Comparison of ENCODE assay signal across 10 mouse cellular contexts in genomic region chr11:96790681-96791080, GRCm38 (mm10). TPM values are rescaled to one million over a fixed set of nuclear protein-coding genes. Genes with fewer than 3 reads are reported as not detected.
DNase-seq lines count a peak whose midpoint lies in the region; ATAC-seq and TF ChIP-seq lines count a peak whose summit lies in the region.
"Had no signal": no experiment of that assay in that cellular context is flagged by ENCODE, and none has a peak within 500 bp of the region (broad histone marks: within the 10 kb centered on the region; RNA-seq: fewer than 3 reads in every experiment).

No protein-coding gene starts in this region.

- TF ChIP-seq CTCF in G1E (IDR thresholded peaks at IDR 0.05; ENCODE audit: low read depth, low read length) = no peak
- TF ChIP-seq CTCF in liver, postnatal 0 days (IDR thresholded peaks at IDR 0.05; ENCODE audit: low read depth) = no peak

- H3K4me2 ChIP-seq in heart, embryonic 12.5 days = peak overlapping the region; percentile 89
- H3K4me2 ChIP-seq in liver, postnatal 0 days (ENCODE audit: low read depth, low read length) = peak overlapping the region; percentile 83

- peaks cover 7% of the 10 kb centered on the region for H3K36me3 ChIP-seq in heart, embryonic 12.5 days
- peaks cover 24% of the 10 kb centered on the region for H3K36me3 ChIP-seq in G1E (replicated peaks)
- H3K36me3 ChIP-seq in hindbrain, embryonic 10.5 days = peaks cover 36% of the 10 kb centered on the region
- no peaks in the 10 kb centered on the region; the same call in 1 of the 2 replicates for H3K36me3 ChIP-seq in liver, postnatal 0 days (replicated peaks; ENCODE audit: insufficient read depth, low read length)

- 0 out of 2 replicates have a peak overlapping the region, but pooled peaks have one; percentile 47 for H3K9ac ChIP-seq in heart, embryonic 12.5 days
- H3K9ac ChIP-seq in liver, postnatal 0 days (replicated peaks) = no peak overlapping the region; the same call in 1 of the 2 replicates

- WGBS in heart, embryonic 12.5 days = 13% methylated on average over 1 of the region's 1 CpGs
- WGBS in hindbrain, embryonic 10.5 days = 10% methylated on average over 1 of the region's 1 CpGs
- WGBS in liver, postnatal 0 days (ENCODE audit: insufficient replicate concordance) = 26% methylated on average over 1 of the region's 1 CpGs

- peaks cover 22% of the 10 kb centered on the region for H3K4me1 ChIP-seq in heart, embryonic 12.5 days (replicated peaks)
- H3K4me1 ChIP-seq in G1E (ENCODE audit: insufficient read depth, low read depth, low read length) = peaks cover 29% of the 10 kb centered on the region
- peaks cover 38% of the 10 kb centered on the region for H3K4me1 ChIP-seq in hindbrain, embryonic 10.5 days (replicated peaks)
- H3K4me1 ChIP-seq in liver, postnatal 0 days (ENCODE audit: insufficient read depth) = peaks cover 16% of the 10 kb centered on the region; the same call in 1 of the 2 replicates

- intact Hi-C loops in heart, postnatal 36 days (cut with DNase I) = no loop called here

- no peak for TF ChIP-seq EP300 in liver, postnatal 0 days (IDR thresholded peaks at IDR 0.05; ENCODE audit: low read depth)

- H3K27me3 ChIP-seq in heart, embryonic 12.5 days (replicated peaks) = no peaks in the 10 kb centered on the region
- H3K27me3 ChIP-seq in G1E (ENCODE audit: insufficient read depth, low read length) = no peaks in the 10 kb centered on the region
- no peaks in the 10 kb centered on the region for H3K27me3 ChIP-seq in hindbrain, embryonic 10.5 days (ENCODE audit: insufficient read depth, poor library complexity, severe bottlenecking)
- H3K27me3 ChIP-seq in liver, postnatal 0 days (ENCODE audit: insufficient read depth, low read length) = no peaks in the 10 kb centered on the region

- no peaks in the 10 kb centered on the region for H3K9me3 ChIP-seq in heart, embryonic 12.5 days (replicated peaks)
- H3K9me3 ChIP-seq in G1E (replicated peaks) = no peaks in the 10 kb centered on the region
- H3K9me3 ChIP-seq in hindbrain, embryonic 10.5 days = no peaks in the 10 kb centered on the region
- H3K9me3 ChIP-seq in liver, postnatal 0 days (ENCODE audit: low read length) = no peaks in the 10 kb centered on the region

- ATAC-seq in heart, embryonic 12.5 days (ENCODE audit: insufficient number of reproducible peaks, low FRiP score) = no peak
- no peak for ATAC-seq in G1E (ENCODE audit: extremely low read depth, insufficient number of reproducible peaks, low FRiP score, poor library complexity, severe bottlenecking)
- ATAC-seq in liver, postnatal 0 days = no peak
- ATAC-seq: CD4-positive, CD25-positive, alpha-beta regulatory T cell, adult 4 months had no signal

- no peak overlapping the region for H3K4me3 ChIP-seq in heart, embryonic 12.5 days
- H3K4me3 ChIP-seq in G1E (ENCODE audit: low read depth, low read length) = peak overlapping the region; percentile 90; the same call in 1 of the 2 replicates
- H3K4me3 ChIP-seq in hindbrain, embryonic 10.5 days = peak overlapping the region; percentile 96
- H3K4me3 ChIP-seq in liver, postnatal 0 days (ENCODE audit: low read depth, low read length) = no peak overlapping the region

- DNase-seq in heart, postnatal 36 days = no peak
- no peak for DNase-seq in G1E (ENCODE audit: low spot score)
- no peak for DNase-seq in hindbrain, embryonic 10.5 days (ENCODE audit: low spot score)
- DNase-seq in liver, postnatal 0 days = no peak
- DNase-seq in urinary bladder, postnatal 25 days (ENCODE audit: low spot score) = no peak
- DNase-seq in thymus, postnatal 0 days (ENCODE audit: low spot score) = no peak
- no peak for DNase-seq in left cerebral cortex, adult 11 months (ENCODE audit: low spot score)
- DNase-seq: thymus, postnatal 36 days had no signal

- no peak overlapping the region for H3K27ac ChIP-seq in heart, embryonic 12.5 days (ENCODE audit: poor library complexity, severe bottlenecking)
- 0 out of 2 replicates have a peak overlapping the region, but pooled peaks have one; percentile 12 for H3K27ac ChIP-seq in hindbrain, embryonic 10.5 days
- H3K27ac ChIP-seq in liver, postnatal 0 days (ENCODE audit: low read depth) = no peak overlapping the region

RNA-seq across cellular contexts. Expression of gene Cbx1, which starts 1.8 kb away (rescaled TPM):
- 57.9 and 61.0 TPM in 2 replicates for polyA plus RNA-seq in heart, embryonic 12.5 days (2016; fragmentation: Nextera tagmentation; extraction: Ambion mirVana)
- 10 to 100 TPM; 32.5 to 35.2 TPM for total RNA-seq in heart, postnatal 36 days (2021)
- total RNA-seq in G1E (2014; fragmentation: Nextera tagmentation) (78.9 and 81.3 TPM in 2 replicates), G1E (2017) (99.1 and 100 TPM in 2 replicates)
- 73.7 and 75.0 TPM in 2 replicates for polyA plus RNA-seq in G1E (2012)
- polyA plus RNA-seq in hindbrain, embryonic 10.5 days (2016; fragmentation: Nextera tagmentation; extraction: Ambion mirVana) = 158 and 198 TPM in 2 replicates
- 20.7 and 24.9 TPM in 2 replicates for polyA plus RNA-seq in liver, postnatal 0 days (2015; fragmentation: Nextera tagmentation; extraction: Ambion mirVana)
- 129 and 132 TPM in 2 replicates for polyA plus RNA-seq in thymus, postnatal 0 days (2015; fragmentation: Nextera tagmentation; extraction: Ambion mirVana)

RNA-seq across cellular contexts. Expression of gene Snx11, which starts 13.3 kb away (rescaled TPM):
- 14.3 and 14.7 TPM in 2 replicates for polyA plus RNA-seq in heart, embryonic 12.5 days (2016; fragmentation: Nextera tagmentation; extraction: Ambion mirVana)
- 10 to 100 TPM; 12.1 to 12.6 TPM for total RNA-seq in heart, postnatal 36 days (2021)
- total RNA-seq in G1E (2014; fragmentation: Nextera tagmentation) (9.9 and 18.9 TPM in 2 replicates), G1E (2017) (19.9 and 21.4 TPM in 2 replicates)
- 9.9 and 10.7 TPM in 2 replicates for polyA plus RNA-seq in G1E (2012)
- 28.0 and 30.4 TPM in 2 replicates for polyA plus RNA-seq in hindbrain, embryonic 10.5 days (2016; fragmentation: Nextera tagmentation; extraction: Ambion mirVana)
- 7.0 and 7.5 TPM in 2 replicates for polyA plus RNA-seq in liver, postnatal 0 days (2015; fragmentation: Nextera tagmentation; extraction: Ambion mirVana)
- 16.0 and 18.6 TPM in 2 replicates for polyA plus RNA-seq in thymus, postnatal 0 days (2015; fragmentation: Nextera tagmentation; extraction: Ambion mirVana)

RNA-seq across cellular contexts. Expression of gene Nfe2l1, which starts 39.1 kb away (rescaled TPM):
- 85.8 and 89.7 TPM in 2 replicates for polyA plus RNA-seq in heart, embryonic 12.5 days (2016; fragmentation: Nextera tagmentation; extraction: Ambion mirVana)
- total RNA-seq in heart, postnatal 36 days (2021) = 100 to 1,000 TPM; 397 to 404 TPM
- total RNA-seq in G1E (2014; fragmentation: Nextera tagmentation) = 56.3 and 70.5 TPM in 2 replicates
- total RNA-seq in G1E (2017) = 22.5 and 24.0 TPM in 2 replicates
- 29.1 and 35.9 TPM in 2 replicates for polyA plus RNA-seq in G1E (2012)
- polyA plus RNA-seq in hindbrain, embryonic 10.5 days (2016; fragmentation: Nextera tagmentation; extraction: Ambion mirVana) = 65.7 and 71.8 TPM in 2 replicates
- polyA plus RNA-seq in liver, postnatal 0 days (2015; fragmentation: Nextera tagmentation; extraction: Ambion mirVana) = 17.6 and 22.1 TPM in 2 replicates
- polyA plus RNA-seq in thymus, postnatal 0 days (2015; fragmentation: Nextera tagmentation; extraction: Ambion mirVana) = 34.9 and 40.6 TPM in 2 replicates

RNA-seq across cellular contexts. Expression of gene Copz2, which starts 59.0 kb away (rescaled TPM):
- polyA plus RNA-seq in heart, embryonic 12.5 days (2016; fragmentation: Nextera tagmentation; extraction: Ambion mirVana) = 105 TPM in 2 replicates
- 10 to 100 TPM; 36.0 to 39.4 TPM for total RNA-seq in heart, postnatal 36 days (2021)
- total RNA-seq in G1E (2014; fragmentation: Nextera tagmentation) (9.0 and 16.3 TPM in 2 replicates), G1E (2017) (1.5 and 3.1 TPM in 2 replicates)
- 0.48 and 0.52 TPM in 2 replicates for polyA plus RNA-seq in G1E (2012)
- polyA plus RNA-seq in hindbrain, embryonic 10.5 days (2016; fragmentation: Nextera tagmentation; extraction: Ambion mirVana) = 42.9 and 44.2 TPM in 2 replicates
- polyA plus RNA-seq in liver, postnatal 0 days (2015; fragmentation: Nextera tagmentation; extraction: Ambion mirVana) = 51.0 and 55.5 TPM in 2 replicates
- polyA plus RNA-seq in thymus, postnatal 0 days (2015; fragmentation: Nextera tagmentation; extraction: Ambion mirVana) = 55.8 and 60.7 TPM in 2 replicates
- polyA plus RNA-seq: CD4-positive, CD25-positive, alpha-beta regulatory T cell, adult 4 months had no signal

Comparison
In these comparisons a context has a peak if more than half of its experiments do, and no peak if none do; other contexts are left out.
1. H3K4me3 ChIP-seq: peak in G1E (single experiment) and hindbrain, embryonic 10.5 days (single experiment); none in heart, embryonic 12.5 days (single experiment) and liver, postnatal 0 days (single experiment).